Mouse (Mus musculus): ENCODE results near the gene Gm2888.
A peak's percentile ranks its signal among the peaks of the same experiment; 100 is the strongest.
"Not testable (repeated sequence)": the region's sequence is repeated elsewhere in the genome, so short reads cannot be mapped to it uniquely, and the experiment has no call there.

Gm2888 gene

DNA sequence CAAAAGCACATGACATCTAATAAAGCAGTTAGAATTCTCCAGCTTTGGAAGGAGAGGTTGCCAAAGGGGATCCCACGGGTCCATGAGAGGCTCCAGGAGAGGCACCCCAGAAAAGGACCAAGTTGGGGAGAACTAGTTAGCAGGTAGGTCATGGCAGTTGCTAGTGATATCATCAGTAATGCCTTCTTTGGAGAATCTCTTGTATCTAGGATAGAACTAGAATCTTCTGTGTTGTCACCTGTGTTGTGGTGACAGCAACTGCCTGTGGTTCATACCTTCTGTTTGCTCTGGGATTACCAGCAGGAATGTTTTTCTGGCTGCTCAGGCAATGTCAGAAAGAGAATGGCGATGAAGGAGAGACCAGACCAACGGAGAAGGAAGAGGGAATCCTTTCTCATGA lies at the start of gene Gm2888:
TSS of gene Gm2888 (plus strand) at position 301 of the 400 bp plus-strand sequence.
- not testable (repeated sequence) for DNase-seq

DNA sequence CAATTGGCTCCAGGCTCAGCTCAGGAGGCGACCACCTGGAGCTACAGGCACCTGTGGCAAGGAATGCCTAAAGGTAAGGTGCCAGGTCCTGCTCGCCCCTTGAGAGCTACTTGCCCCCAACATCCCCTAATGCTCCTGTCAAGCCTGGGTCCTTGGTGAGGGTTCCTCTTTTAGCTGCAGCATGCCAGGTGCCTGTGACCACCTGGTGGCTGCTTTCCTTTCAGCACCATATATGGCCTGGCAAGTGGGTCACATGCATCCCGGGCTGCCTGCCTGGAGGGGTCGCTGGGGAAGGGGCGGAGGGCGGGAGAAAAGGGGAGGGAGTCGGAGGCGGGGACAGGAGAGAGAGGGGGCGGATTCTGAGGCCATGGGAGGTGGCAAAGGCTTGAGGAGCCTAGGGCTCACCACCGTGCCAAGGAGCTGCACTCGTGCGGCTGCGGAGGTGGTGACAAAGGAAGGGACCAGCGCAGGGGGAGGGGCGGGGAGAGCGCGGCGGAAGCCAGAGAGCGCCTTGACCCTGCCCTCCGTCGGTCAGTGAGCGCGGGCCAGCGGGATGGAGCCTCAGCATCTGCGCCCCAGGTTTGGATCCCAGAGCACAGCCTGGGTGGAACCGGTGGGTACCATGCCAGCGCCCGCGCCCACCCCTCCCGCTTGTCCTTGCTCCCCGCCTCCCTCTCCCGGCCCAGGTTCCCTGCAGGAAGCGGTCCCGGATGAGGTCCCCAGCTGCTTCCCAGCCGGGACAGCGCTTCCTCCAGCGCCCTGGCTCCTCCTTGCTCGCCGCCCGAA lies 19.1 kb downstream of the Gm2888 start, which contains the start of gene Gm2897:
TSS of gene Gm2897 (plus strand) at position 559 of the 786 bp plus-strand sequence.
- DNase-seq = not testable (repeated sequence)

DNA sequence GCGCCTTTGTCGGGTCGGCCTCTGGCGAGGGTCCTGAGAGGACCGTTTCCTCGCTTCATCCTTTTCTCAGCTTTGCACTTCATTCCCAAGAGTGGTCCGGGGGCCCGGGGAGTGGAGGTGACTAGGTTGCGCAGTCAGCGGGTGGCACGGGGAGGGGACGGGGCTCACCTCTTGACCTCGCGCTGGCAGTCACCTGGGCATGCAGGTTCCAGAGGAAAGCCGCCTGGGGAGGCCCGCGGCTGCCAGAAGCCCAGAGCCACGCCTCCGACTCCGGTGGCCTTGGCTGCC lies 19.7 kb downstream of the Gm2888 start:
- peak; percentile 2 for DNase-seq

DNA sequence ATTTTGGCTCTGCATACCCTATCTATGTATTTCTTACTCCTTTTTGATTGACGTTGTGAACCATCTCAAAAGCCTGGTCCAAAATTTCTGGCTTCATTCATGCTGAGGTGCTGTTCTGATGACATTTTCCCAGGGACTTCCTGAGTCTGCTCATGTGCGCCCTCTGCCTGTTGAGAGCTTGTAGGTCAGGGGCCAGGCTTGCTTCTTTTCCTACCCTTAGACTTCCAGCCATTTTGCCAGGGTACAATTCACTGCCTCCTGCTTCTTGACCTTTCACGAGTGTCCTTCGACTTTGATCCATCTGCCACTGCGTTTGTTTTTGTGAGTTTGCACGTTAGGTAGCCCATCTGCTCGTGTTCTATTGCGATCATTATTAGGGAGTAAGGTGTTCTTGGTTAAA lies 20.3 kb downstream of the Gm2888 start:
- DNase-seq = not testable (repeated sequence)
